Mouse (Mus musculus) intestine, embryonic 16.5 days (tissue): ENCODE results near the gene Reep3. TPM values are rescaled to one million over a fixed set of nuclear protein-coding genes. Genes with fewer than 3 reads are reported as not detected.

Source experiments
- ATAC-seq: fragments of 200-750 bp; cut with Nextera tagmentation; 2 replicates; pipeline ENCODE4 v1.8.0; 2017; ENCODE audit warnings: moderate TSS enrichment, moderate library complexity
- H3K27ac ChIP-seq: fragments of 300-500 bp; sonication (generic); 2 replicates; pipeline ENCODE4 v1.5.1; 2014; ENCODE audit warnings: mild to moderate bottlenecking, low read length
- H3K27me3 ChIP-seq: fragments of 300-500 bp; sonication (generic); replicated peaks from 2 replicates; pipeline ENCODE4 v1.6.1; 2014; ENCODE audit warnings: low read length, control low read depth, mixed read lengths; ENCODE audit not compliant: control insufficient read depth, insufficient read depth
- H3K36me3 ChIP-seq: fragments of 300-500 bp; sonication (generic); 2 replicates; pipeline ENCODE4 v1.6.1; 2014; ENCODE audit warnings: low read length, control low read depth; ENCODE audit not compliant: control insufficient read depth, insufficient read depth
- H3K4me1 ChIP-seq: fragments of 300-500 bp; sonication (generic); 2 replicates; pipeline ENCODE4 v1.6.1; 2014; ENCODE audit warnings: low read length, control low read depth, mixed read lengths; ENCODE audit not compliant: control insufficient read depth, insufficient read depth
- H3K4me2 ChIP-seq: fragments of 300-500 bp; sonication (generic); 2 replicates; pipeline ENCODE4 v1.6.1; 2014; ENCODE audit warnings: low read depth, low read length, control low read depth
- H3K4me3 ChIP-seq: fragments of 300-500 bp; sonication (generic); 2 replicates; pipeline ENCODE4 v1.5.1; 2014; ENCODE audit warnings: mild to moderate bottlenecking, low read length
- H3K9ac ChIP-seq: fragments of 300-500 bp; sonication (generic); 2 replicates; pipeline ENCODE4 v1.6.1; 2014; ENCODE audit warnings: low read depth, low read length
- H3K9me3 ChIP-seq: fragments of 300-500 bp; sonication (generic); 2 replicates; pipeline ENCODE4 v1.6.1; 2016; ENCODE audit warnings: low read length, control low read depth; ENCODE audit not compliant: control insufficient read depth
- WGBS: fragments of 180-500 bp; shearing (Covaris S2); extraction: QIAGEN DNeasy Blood & Tissue Kit; methylation state at CpG from one replicate; pipeline ENCODE4 v1.1.7; 2014; 5-methylcytosine and 5-hydroxymethylcytosine counted together
- polyA plus RNA-seq: library from polyadenylated mRNA; unstranded; fragments of >200 nt; fragmentation: Nextera tagmentation; extraction: Ambion mirVana; gene quantifications from 2 replicates; pipeline ENCODE4 v1.2.1, GENCODE M21; 2015

The Reep3 gene
- polyA plus RNA-seq, 1 experiment from 2014 or later = 36.2 TPM

- no peak overlapping the region for H3K4me3 ChIP-seq
- no peaks in the 10 kb centered on the region for H3K9me3 ChIP-seq
- H3K9ac ChIP-seq = no peak overlapping the region
- H3K27ac ChIP-seq = no peak overlapping the region
- no peak overlapping the region for H3K4me2 ChIP-seq
- H3K36me3 ChIP-seq = no peaks in the 10 kb centered on the region
- no peak for ATAC-seq
- H3K4me1 ChIP-seq = peaks cover 66% of the 10 kb centered on the region
- 39% methylated on average over 9 of the region's 9 CpGs for WGBS
- H3K27me3 ChIP-seq = no peaks in the 10 kb centered on the region
Measured at GRCm38 (mm10) chr10:67104543-67104942, 7.8 kb upstream of the Reep3 start.

DNA sequence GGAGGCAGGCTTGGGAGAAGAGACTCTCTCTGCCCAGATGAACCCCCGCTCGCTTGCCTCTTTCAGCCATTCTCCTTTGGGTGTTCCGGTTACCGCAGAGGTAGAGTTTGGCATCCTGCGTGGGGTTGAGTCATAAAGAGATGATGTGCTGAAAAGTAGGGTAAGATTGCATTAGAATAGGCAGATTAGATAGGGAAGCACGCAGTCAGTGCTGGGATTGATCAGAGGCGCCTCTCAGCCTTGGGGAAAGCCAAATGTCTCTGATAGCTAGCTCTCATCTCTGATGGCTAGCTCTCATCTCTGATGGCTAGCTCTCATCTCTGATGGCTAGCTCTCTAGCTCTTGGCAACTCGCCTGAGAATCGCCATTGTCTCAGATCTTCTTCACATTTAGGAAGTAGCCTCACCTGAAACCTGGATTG, 4.1 kb upstream of the Reep3 start:
- Histone ChIP-seq H3K36me3 (no peaks in the 10 kb centered on the region), H3K9me3 (no peaks in the 10 kb centered on the region), H3K9ac (no peak overlapping the region), H3K4me3 (no peak overlapping the region), H3K4me1 (peaks cover 59% of the 10 kb centered on the region), H3K27me3 (no peaks in the 10 kb centered on the region), H3K4me2 (no peak overlapping the region), H3K27ac (no peak overlapping the region)
- no peak for ATAC-seq
- WGBS = 73% methylated on average over 9 of the region's 9 CpGs

GRCm38 (mm10) chr10:67100011-67100661, 3.4 kb upstream of the Reep3 start:
- no peak for ATAC-seq
- no peaks in the 10 kb centered on the region for H3K27me3 ChIP-seq
- peaks cover 52% of the 10 kb centered on the region for H3K4me1 ChIP-seq
- H3K4me3 ChIP-seq = no peak overlapping the region
- WGBS = 41% methylated on average over 7 of the region's 7 CpGs
- no peak overlapping the region for H3K9ac ChIP-seq
- peak overlapping the region; percentile 15; the same call in 1 of the 2 replicates for H3K27ac ChIP-seq
- no peaks in the 10 kb centered on the region for H3K9me3 ChIP-seq
- H3K36me3 ChIP-seq = no peaks in the 10 kb centered on the region
- no peak overlapping the region for H3K4me2 ChIP-seq

DNA sequence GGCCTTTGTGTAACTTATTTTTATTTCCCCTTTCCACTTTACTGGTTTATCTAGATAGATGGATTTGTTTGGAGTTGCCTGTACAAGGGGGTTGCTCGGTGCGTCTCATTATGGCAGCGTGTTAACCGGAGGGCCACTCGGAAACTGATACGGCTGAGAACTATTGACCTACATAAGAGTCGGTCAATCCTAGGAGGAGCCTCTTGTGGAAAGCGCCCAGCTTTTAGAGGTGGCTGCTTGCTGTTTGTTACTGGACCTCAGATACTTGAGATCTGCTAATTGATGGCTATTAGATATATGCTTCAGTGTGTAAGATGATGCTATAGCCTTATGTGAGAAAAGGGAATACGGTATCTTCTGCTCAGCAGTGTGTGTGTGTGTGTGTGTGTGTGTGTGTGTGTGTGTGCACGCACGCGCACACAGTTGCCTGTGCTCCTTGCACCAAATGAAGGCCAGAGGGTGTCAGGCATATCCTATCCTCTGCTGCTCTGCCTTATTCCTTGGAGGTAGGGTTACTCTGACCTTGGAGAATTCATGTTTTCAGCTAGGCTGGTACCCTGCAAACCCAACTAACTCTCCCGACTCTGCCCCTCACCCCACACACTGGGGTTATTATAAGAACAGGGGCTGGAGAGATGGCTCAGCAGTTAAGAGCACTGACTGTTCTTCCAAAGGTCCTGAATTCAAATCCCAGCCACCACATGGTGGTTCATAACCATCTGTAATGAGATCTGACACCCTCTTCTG, 2.6 kb upstream of the Reep3 start:
- Histone ChIP-seq H3K9ac (no peak overlapping the region), H3K4me1 (peaks cover 50% of the 10 kb centered on the region), H3K36me3 (no peaks in the 10 kb centered on the region), H3K27ac (no peak overlapping the region), H3K9me3 (no peaks in the 10 kb centered on the region), H3K27me3 (no peaks in the 10 kb centered on the region), H3K4me3 (no peak overlapping the region), H3K4me2 (no peak overlapping the region)
- WGBS = 63% methylated on average over 13 of the region's 13 CpGs
- no peak for ATAC-seq

- Histone ChIP-seq H3K9me3 (no peaks in the 10 kb centered on the region), H3K36me3 (no peaks in the 10 kb centered on the region), H3K9ac (peak overlapping the region; percentile 53), H3K27me3 (no peaks in the 10 kb centered on the region), H3K27ac (peak overlapping the region; percentile 73; the same call in 1 of the 2 replicates), H3K4me2 (peak overlapping the region; percentile 69), H3K4me3 (peak overlapping the region; percentile 50; the same call in 1 of the 2 replicates), H3K4me1 (peaks cover 42% of the 10 kb centered on the region)
- WGBS = 21% methylated on average over 7 of the region's 7 CpGs
- no peak for ATAC-seq
Measured at GRCm38 (mm10) chr10:67098408-67099050, 1.8 kb upstream of the Reep3 start.

GRCm38 (mm10) chr10:67097437-67098150, 849 bp upstream of the Reep3 start:
- Histone ChIP-seq H3K9ac (peak overlapping the region; percentile 92), H3K27me3 (no peaks in the 10 kb centered on the region), H3K4me3 (peak overlapping the region; percentile 71), H3K27ac (peak overlapping the region; percentile 99), H3K36me3 (no peaks in the 10 kb centered on the region), H3K4me2 (peak overlapping the region; percentile 69), H3K4me1 (peaks cover 33% of the 10 kb centered on the region), H3K9me3 (no peaks in the 10 kb centered on the region)
- no peak for ATAC-seq
- WGBS = 1% methylated on average over 15 of the region's 15 CpGs

DNA sequence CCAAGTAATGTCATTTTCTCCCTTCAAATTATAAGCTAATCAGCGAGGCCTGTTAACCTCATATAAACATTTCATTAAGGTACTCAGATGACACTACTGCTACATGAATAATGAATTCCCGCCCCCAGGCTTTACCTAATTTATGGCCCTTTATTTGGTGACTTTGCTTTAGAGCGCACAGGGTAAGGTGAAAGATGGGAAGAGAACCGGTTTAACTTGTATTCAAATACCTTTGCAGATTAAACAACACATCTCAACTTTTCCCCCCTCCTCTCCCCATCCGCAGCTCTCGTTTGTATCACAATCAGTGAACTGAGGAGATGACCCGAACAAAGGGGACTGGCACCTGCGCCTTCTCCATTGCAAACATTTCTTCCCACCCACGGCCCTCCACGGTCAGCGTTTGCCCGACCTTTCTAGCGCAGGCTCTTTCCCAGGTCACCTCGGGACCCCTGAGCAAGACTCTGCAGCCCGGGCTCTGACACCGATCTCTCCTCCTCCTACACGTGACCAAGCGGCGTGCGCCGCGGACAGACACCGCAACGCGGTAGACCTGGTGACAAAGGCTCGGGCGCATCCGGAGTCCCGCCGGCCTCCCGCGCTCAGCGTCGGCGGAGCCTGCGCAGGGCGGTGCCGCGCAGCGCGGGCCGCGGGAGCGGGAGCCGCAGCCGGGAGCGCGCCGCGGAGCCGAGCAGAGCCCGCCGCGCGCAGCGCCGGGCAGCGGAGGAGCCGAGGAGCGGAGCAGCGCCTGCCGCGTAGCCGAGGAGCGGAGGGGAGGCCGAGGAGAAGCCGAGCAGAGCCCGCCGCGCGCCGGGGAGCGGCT, 736 bp downstream of the Reep3 start, which contains the start of gene Jmjd1c:
Gene Jmjd1c, plus strand, starts transcription at position 328 of the 823 bp plus-strand sequence.
- Histone ChIP-seq H3K4me1 (peaks cover 28% of the 10 kb centered on the region), H3K36me3 (no peaks in the 10 kb centered on the region), H3K4me3 (peak within 1 kb of the TSS; percentile 71), H3K27me3 (no peaks in the 10 kb centered on the region), H3K4me2 (peak within 1 kb of the TSS; percentile 69), H3K9me3 (no peaks in the 10 kb centered on the region), H3K9ac (peak within 1 kb of the TSS; percentile 92), H3K27ac (peak within 1 kb of the TSS; percentile 99)
- ATAC-seq = peak; percentile 83
- WGBS = under 1% methylated on average over 72 of the region's 73 CpGs

DNA sequence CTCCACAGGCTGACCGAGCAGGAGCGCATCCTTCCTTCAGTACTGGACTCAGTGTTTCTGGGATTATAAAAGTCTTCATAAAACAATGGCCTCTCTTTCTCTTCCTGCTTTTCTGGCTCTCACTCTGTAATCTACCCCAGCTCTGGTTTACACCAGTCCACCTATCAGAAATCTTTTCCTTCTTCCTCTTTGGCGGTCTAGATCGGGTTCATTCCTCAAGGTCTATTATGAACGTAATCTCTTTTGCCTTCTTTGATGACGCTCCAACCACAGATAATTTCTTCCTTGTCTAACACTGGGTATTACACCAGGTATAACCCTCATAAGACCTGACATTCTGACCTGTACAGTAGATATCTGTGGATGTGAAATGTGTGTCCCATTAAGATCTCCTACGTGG, 1.8 kb downstream of the Reep3 start:
- Histone ChIP-seq H3K9me3 (no peaks in the 10 kb centered on the region), H3K9ac (no peak overlapping the region), H3K4me1 (peaks cover 25% of the 10 kb centered on the region), H3K27ac (peak overlapping the region; percentile 61), H3K4me2 (no peak overlapping the region; the same call in 1 of the 2 replicates), H3K4me3 (no peak overlapping the region), H3K36me3 (no peaks in the 10 kb centered on the region), H3K27me3 (no peaks in the 10 kb centered on the region)
- 68% methylated on average over 7 of the region's 7 CpGs for WGBS
- peak; percentile 12; the same call in 1 of the 2 replicates for ATAC-seq
